Mouse (Mus musculus) erythroblast, embryonic 14.5 days (primary cell): ENCODE data around the gene Akr1b3. TPM values are rescaled to one million over a fixed set of nuclear protein-coding genes. Genes with fewer than 3 reads are reported as not detected.
"Not testable (repeated sequence)": the region's sequence is repeated elsewhere in the genome, so short reads cannot be mapped to it uniquely, and the experiment has no call there.

Experiments used
- H3K27me3 ChIP-seq: 2 replicates; pipeline ENCODE4 v1.6.1; 2012; ENCODE audit warnings: inconsistent platforms; ENCODE audit not compliant: control insufficient read depth
- H3K36me3 ChIP-seq: 2 replicates; pipeline ENCODE4 v1.6.1; 2012; ENCODE audit warnings: mild to moderate bottlenecking, inconsistent platforms; ENCODE audit not compliant: control insufficient read depth
- H3K4me1 ChIP-seq: 2 replicates; pipeline ENCODE4 v1.6.1; 2012; ENCODE audit warnings: inconsistent platforms; ENCODE audit not compliant: control insufficient read depth
- H3K4me3 ChIP-seq: replicated peaks from 2 replicates; pipeline ENCODE3; 2012; ENCODE audit warnings: moderate library complexity, mild to moderate bottlenecking, inconsistent platforms
- H3K9me3 ChIP-seq: 2 replicates; pipeline ENCODE4 v1.6.1; 2012; ENCODE audit warnings: low read length, inconsistent platforms, mixed read lengths; ENCODE audit not compliant: control insufficient read depth
- GATA1 ChIP-seq: IDR thresholded peaks from 2 replicates; pipeline ENCODE4 v1.6.1; 2012; ENCODE audit warnings: low read length, inconsistent platforms, mixed read lengths
- TAL1 ChIP-seq: IDR thresholded peaks from 3 replicates; pipeline ENCODE4 v1.6.1; 2012; ENCODE audit warnings: low read length, inconsistent platforms, mixed read lengths
- polyA plus RNA-seq: library from polyadenylated mRNA; stranded (reverse); fragments of >175 nt; gene quantifications from 2 replicates; pipeline ENCODE4 v1.2.3, GENCODE M21; 2012

Gene Akr1b3
- polyA plus RNA-seq, 1 experiment = 0.54 TPM

- peaks cover 5% of the 10 kb centered on the region; the same call in 1 of the 2 replicates for H3K27me3 ChIP-seq
- H3K4me1 ChIP-seq = peaks cover 1% of the 10 kb centered on the region; the same call in 1 of the 2 replicates
- TF ChIP-seq GATA1 (no peak), TAL1 (no peak)
These were observed 32.9 kb upstream of the Akr1b3 start for GRCm38 (mm10) chr6:34350037-34350699.

GRCm38 (mm10) chr6:34346096-34346898 lies 29.0 kb upstream of the Akr1b3 start:
- Histone ChIP-seq H3K4me3 (no peak overlapping the region), H3K9me3 (no peaks in the 10 kb centered on the region), H3K36me3 (no peaks in the 10 kb centered on the region), H3K4me1 (no peaks in the 10 kb centered on the region), H3K27me3 (0 out of 2 replicates have a peak, but pooled peaks cover 2% of the 10 kb centered on the region)
- TF ChIP-seq TAL1 (no peak), GATA1 (no peak)

More at GRCm38 (mm10) chr6:34350037-34350699, 32.9 kb upstream of the Akr1b3 start:
- no peak overlapping the region for H3K4me3 ChIP-seq
- no peaks in the 10 kb centered on the region for H3K36me3 ChIP-seq
- no peaks in the 10 kb centered on the region for H3K9me3 ChIP-seq

- H3K4me1 ChIP-seq = no peaks in the 10 kb centered on the region
- H3K36me3 ChIP-seq = no peaks in the 10 kb centered on the region
- H3K4me3 ChIP-seq = no peak overlapping the region
- 0 out of 2 replicates have a peak, but pooled peaks cover 2% of the 10 kb centered on the region for H3K9me3 ChIP-seq
- TF ChIP-seq TAL1 (no peak), GATA1 (no peak)
- H3K27me3 ChIP-seq = 0 out of 2 replicates have a peak, but pooled peaks cover 2% of the 10 kb centered on the region
These were observed 27.7 kb upstream of the Akr1b3 start for GRCm38 (mm10) chr6:34344935-34345334.

GRCm38 (mm10) chr6:34344135-34344850 lies 27.0 kb upstream of the Akr1b3 start:
- Histone ChIP-seq H3K9me3 (0 out of 2 replicates have a peak, but pooled peaks cover 2% of the 10 kb centered on the region), H3K36me3 (no peaks in the 10 kb centered on the region), H3K4me3 (no peak overlapping the region), H3K27me3 (0 out of 2 replicates have a peak, but pooled peaks cover 2% of the 10 kb centered on the region), H3K4me1 (no peaks in the 10 kb centered on the region)
- TF ChIP-seq GATA1 (no peak), TAL1 (no peak)

GRCm38 (mm10) chr6:34343426-34343825 lies 26.1 kb upstream of the Akr1b3 start:
- Histone ChIP-seq H3K27me3 (0 out of 2 replicates have a peak, but pooled peaks cover 2% of the 10 kb centered on the region), H3K4me1 (no peaks in the 10 kb centered on the region), H3K9me3 (0 out of 2 replicates have a peak, but pooled peaks cover 2% of the 10 kb centered on the region), H3K4me3 (no peak overlapping the region), H3K36me3 (no peaks in the 10 kb centered on the region)
- TF ChIP-seq TAL1 (no peak), GATA1 (no peak)

GRCm38 (mm10) chr6:34342476-34342875 lies 25.2 kb upstream of the Akr1b3 start:
- H3K36me3 ChIP-seq = no peaks in the 10 kb centered on the region
- H3K4me3 ChIP-seq = no peak overlapping the region
- 0 out of 2 replicates have a peak, but pooled peaks cover 2% of the 10 kb centered on the region for H3K9me3 ChIP-seq
- H3K27me3 ChIP-seq = 0 out of 2 replicates have a peak, but pooled peaks cover 2% of the 10 kb centered on the region
- H3K4me1 ChIP-seq = no peaks in the 10 kb centered on the region
- TF ChIP-seq TAL1 = no peak
- no peak for TF ChIP-seq GATA1

- no peak overlapping the region for H3K4me3 ChIP-seq
- 0 out of 2 replicates have a peak, but pooled peaks cover 2% of the 10 kb centered on the region for H3K9me3 ChIP-seq
- TF ChIP-seq GATA1 = no peak
- no peak for TF ChIP-seq TAL1
- H3K27me3 ChIP-seq = 0 out of 2 replicates have a peak, but pooled peaks cover 2% of the 10 kb centered on the region
- no peaks in the 10 kb centered on the region for H3K4me1 ChIP-seq
- H3K36me3 ChIP-seq = no peaks in the 10 kb centered on the region
These were observed 24.7 kb upstream of the Akr1b3 start for GRCm38 (mm10) chr6:34341991-34342390.

- Histone ChIP-seq H3K4me1 (no peaks in the 10 kb centered on the region), H3K9me3 (0 out of 2 replicates have a peak, but pooled peaks cover 2% of the 10 kb centered on the region), H3K27me3 (no peaks in the 10 kb centered on the region), H3K4me3 (no peak overlapping the region), H3K36me3 (no peaks in the 10 kb centered on the region)
- no peak for TF ChIP-seq GATA1
- no peak for TF ChIP-seq TAL1
These were observed 20.5 kb upstream of the Akr1b3 start for GRCm38 (mm10) chr6:34337799-34338198.

GRCm38 (mm10) chr6:34334673-34335072 lies 17.4 kb upstream of the Akr1b3 start:
- Histone ChIP-seq H3K36me3 (no peaks in the 10 kb centered on the region), H3K4me3 (no peak overlapping the region), H3K9me3 (no peaks in the 10 kb centered on the region), H3K4me1 (no peaks in the 10 kb centered on the region), H3K27me3 (no peaks in the 10 kb centered on the region)
- TF ChIP-seq TAL1 (no peak), GATA1 (no peak)

GRCm38 (mm10) chr6:34331804-34332203 lies 14.5 kb upstream of the Akr1b3 start:
- not testable (repeated sequence) for H3K36me3 ChIP-seq, H3K4me3 ChIP-seq, H3K4me1 ChIP-seq, H3K27me3 ChIP-seq, H3K9me3 ChIP-seq
